Mouse (Mus musculus) cerebellum, adult 2 months (tissue): ENCODE data around the gene Cldn10.

Experiments
- CTCF ChIP-seq: fragments of 200-500 bp; IDR thresholded peaks from 2 replicates; pipeline ENCODE4 v1.5.1; 2011; ENCODE audit warnings: low read depth, mild to moderate bottlenecking, control low read depth, low read length, moderate library complexity, borderline replicate concordance; ENCODE audit not compliant: insufficient read depth
- POLR2A ChIP-seq: fragments of 200-500 bp; IDR thresholded peaks from 2 replicates; pipeline ENCODE4 v1.6.1; 2011; ENCODE audit warnings: low read length, control low read depth, borderline replicate concordance; ENCODE audit not compliant: insufficient read depth

GRCm38 (mm10) chr14:118903397-118903796, 115.7 kb downstream of the Cldn10 start:
- TF ChIP-seq POLR2A (no peak), CTCF (no peak)
